Mouse (Mus musculus): ENCODE results near the gene Ube2h. TPM values are rescaled to one million over a fixed set of nuclear protein-coding genes. Genes with fewer than 3 reads are reported as not detected.

The Ube2h gene
- polyA plus RNA-seq, 1 experiment from 2014 or later: 18.6 TPM

DNA sequence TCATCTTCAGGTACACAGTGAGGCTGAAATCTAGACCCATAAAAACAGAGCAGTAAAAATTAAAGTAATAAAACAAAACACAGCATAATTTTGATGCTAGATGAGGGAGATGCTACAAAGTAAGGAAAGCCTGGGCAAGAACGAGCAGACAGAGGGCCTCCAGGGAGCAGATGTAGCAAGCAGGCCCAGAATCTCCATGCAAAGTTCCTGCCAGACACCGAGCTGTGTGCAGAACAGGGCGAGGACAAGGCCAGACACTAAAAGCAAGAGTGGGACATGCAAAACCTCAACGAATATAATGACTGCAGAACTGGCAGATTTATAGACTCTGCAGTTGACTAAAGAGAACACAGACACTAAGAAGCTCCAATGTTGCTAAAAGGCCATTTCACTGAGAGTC, 38.9 kb downstream of the Ube2h start:
- Histone ChIP-seq H3K9ac (ENCODE audit: low read depth, low read length) (no peak overlapping the region), H3K27ac (ENCODE audit: low read depth, low read length) (no peak overlapping the region), H3K4me1 (replicated peaks; ENCODE audit: control insufficient read depth, insufficient read depth, low read length) (no peaks in the 10 kb centered on the region), H3K36me3 (ENCODE audit: control insufficient read depth, insufficient read depth) (peaks cover 31% of the 10 kb centered on the region), H3K4me3 (ENCODE audit: low read depth, low read length) (no peak overlapping the region), H3K27me3 (replicated peaks; ENCODE audit: control insufficient read depth, insufficient read depth, low read length) (no peaks in the 10 kb centered on the region), H3K4me2 (replicated peaks; ENCODE audit: low read depth) (no peak overlapping the region), H3K9me3 (ENCODE audit: control insufficient read depth) (no peaks in the 10 kb centered on the region)
- no peak for ATAC-seq
- TF ChIP-seq CTCF (IDR thresholded peaks at IDR 0.05; ENCODE audit: low read depth): no peak
- 62% methylated on average over 4 of the region's 4 CpGs for WGBS

DNA sequence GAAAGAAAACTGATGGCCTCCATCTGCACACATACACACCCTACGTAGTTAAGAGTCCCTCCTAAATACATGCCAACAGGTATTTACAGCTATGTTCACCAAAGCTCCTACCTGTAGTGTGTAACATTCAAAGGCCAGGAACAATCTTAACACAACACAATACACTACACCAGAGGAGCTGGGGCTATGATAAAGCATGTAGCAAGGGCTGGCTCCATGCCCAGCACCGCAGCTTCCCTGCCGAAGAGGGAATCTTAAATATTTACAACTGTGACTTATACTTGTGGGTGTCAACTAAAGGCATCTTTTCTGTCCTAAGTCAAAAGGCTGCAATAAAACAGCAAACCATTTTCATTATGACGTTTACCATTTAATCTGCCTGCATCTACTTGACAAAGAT, 41.3 kb downstream of the Ube2h start:
- TF ChIP-seq CTCF (IDR thresholded peaks at IDR 0.05; ENCODE audit: low read depth): no peak
- Histone ChIP-seq H3K27me3 (replicated peaks; ENCODE audit: control insufficient read depth, insufficient read depth, low read length) (no peaks in the 10 kb centered on the region), H3K4me1 (replicated peaks; ENCODE audit: control insufficient read depth, insufficient read depth, low read length) (no peaks in the 10 kb centered on the region), H3K27ac (ENCODE audit: low read depth, low read length) (no peak overlapping the region), H3K4me2 (replicated peaks; ENCODE audit: low read depth) (no peak overlapping the region), H3K9me3 (ENCODE audit: control insufficient read depth) (no peaks in the 10 kb centered on the region), H3K9ac (ENCODE audit: low read depth, low read length) (no peak overlapping the region), H3K4me3 (ENCODE audit: low read depth, low read length) (no peak overlapping the region), H3K36me3 (ENCODE audit: control insufficient read depth, insufficient read depth) (peaks cover 43% of the 10 kb centered on the region)
- 50% methylated on average over 4 of the region's 4 CpGs for WGBS
- ATAC-seq: no peak

- no peak for TF ChIP-seq CTCF (IDR thresholded peaks at IDR 0.05; ENCODE audit: low read depth)
- Histone ChIP-seq H3K4me3 (ENCODE audit: low read depth, low read length) (no peak overlapping the region), H3K36me3 (ENCODE audit: control insufficient read depth, insufficient read depth) (peaks cover 32% of the 10 kb centered on the region; the same call in 1 of the 2 replicates), H3K27me3 (replicated peaks; ENCODE audit: control insufficient read depth, insufficient read depth, low read length) (no peaks in the 10 kb centered on the region), H3K27ac (ENCODE audit: low read depth, low read length) (no peak overlapping the region), H3K9ac (ENCODE audit: low read depth, low read length) (no peak overlapping the region), H3K9me3 (ENCODE audit: control insufficient read depth) (no peaks in the 10 kb centered on the region), H3K4me1 (replicated peaks; ENCODE audit: control insufficient read depth, insufficient read depth, low read length) (no peaks in the 10 kb centered on the region), H3K4me2 (replicated peaks; ENCODE audit: low read depth) (no peak overlapping the region)
- WGBS: 82% methylated on average over 6 of the region's 6 CpGs
- ATAC-seq: no peak
These were observed 45.1 kb downstream of the Ube2h start for GRCm38 (mm10) chr6:30259271-30259670.

GRCm38 (mm10) chr6:30257962-30258361, 46.4 kb downstream of the Ube2h start:
- no peaks in the 10 kb centered on the region for H3K4me1 ChIP-seq (replicated peaks; ENCODE audit: control insufficient read depth, insufficient read depth, low read length)
- H3K36me3 ChIP-seq (ENCODE audit: control insufficient read depth, insufficient read depth): peaks cover 32% of the 10 kb centered on the region; the same call in 1 of the 2 replicates
- no peaks in the 10 kb centered on the region for H3K27me3 ChIP-seq (replicated peaks; ENCODE audit: control insufficient read depth, insufficient read depth, low read length)
- no peak overlapping the region for H3K4me2 ChIP-seq (replicated peaks; ENCODE audit: low read depth)
- no peak overlapping the region for H3K9ac ChIP-seq (ENCODE audit: low read depth, low read length)
- H3K9me3 ChIP-seq (ENCODE audit: control insufficient read depth): no peaks in the 10 kb centered on the region
- no peak for ATAC-seq
- 61% methylated on average over 1 of the region's 1 CpGs for WGBS
- no peak for TF ChIP-seq CTCF (IDR thresholded peaks at IDR 0.05; ENCODE audit: low read depth)
- H3K4me3 ChIP-seq (ENCODE audit: low read depth, low read length): no peak overlapping the region
- no peak overlapping the region for H3K27ac ChIP-seq (ENCODE audit: low read depth, low read length)

GRCm38 (mm10) chr6:30255846-30256245, 48.5 kb downstream of the Ube2h start:
- ATAC-seq: no peak
- TF ChIP-seq CTCF (IDR thresholded peaks at IDR 0.05; ENCODE audit: low read depth): no peak
- WGBS: 79% methylated on average over 1 of the region's 1 CpGs
- Histone ChIP-seq H3K27ac (ENCODE audit: low read depth, low read length) (no peak overlapping the region), H3K4me1 (replicated peaks; ENCODE audit: control insufficient read depth, insufficient read depth, low read length) (no peaks in the 10 kb centered on the region), H3K36me3 (ENCODE audit: control insufficient read depth, insufficient read depth) (peaks cover 36% of the 10 kb centered on the region), H3K27me3 (replicated peaks; ENCODE audit: control insufficient read depth, insufficient read depth, low read length) (no peaks in the 10 kb centered on the region), H3K4me3 (ENCODE audit: low read depth, low read length) (no peak overlapping the region), H3K9ac (ENCODE audit: low read depth, low read length) (no peak overlapping the region), H3K4me2 (replicated peaks; ENCODE audit: low read depth) (no peak overlapping the region), H3K9me3 (ENCODE audit: control insufficient read depth) (no peaks in the 10 kb centered on the region)

- H3K4me3 ChIP-seq (ENCODE audit: low read depth, low read length): no peak overlapping the region
- no peaks in the 10 kb centered on the region for H3K27me3 ChIP-seq (replicated peaks; ENCODE audit: control insufficient read depth, insufficient read depth, low read length)
- peak; percentile 68 for ATAC-seq
- WGBS: 84% methylated on average over 5 of the region's 5 CpGs
- H3K36me3 ChIP-seq (ENCODE audit: control insufficient read depth, insufficient read depth): peaks cover 11% of the 10 kb centered on the region
- H3K9me3 ChIP-seq (ENCODE audit: control insufficient read depth): no peaks in the 10 kb centered on the region
- peak overlapping the region; percentile 17; the same call in 1 of the 2 replicates for H3K27ac ChIP-seq (ENCODE audit: low read depth, low read length)
- TF ChIP-seq CTCF (IDR thresholded peaks at IDR 0.05; ENCODE audit: low read depth): no peak
- no peak overlapping the region for H3K4me2 ChIP-seq (replicated peaks; ENCODE audit: low read depth)
- H3K4me1 ChIP-seq (replicated peaks; ENCODE audit: control insufficient read depth, insufficient read depth, low read length): no peaks in the 10 kb centered on the region
- H3K9ac ChIP-seq (ENCODE audit: low read depth, low read length): no peak overlapping the region
These were observed 51.9 kb downstream of the Ube2h start for GRCm38 (mm10) chr6:30252271-30253010.

All from intestine, postnatal 0 days (tissue).